Mouse (Mus musculus): Measurements from ENCODE around the gene Azi2.

Azi2 gene

DNA sequence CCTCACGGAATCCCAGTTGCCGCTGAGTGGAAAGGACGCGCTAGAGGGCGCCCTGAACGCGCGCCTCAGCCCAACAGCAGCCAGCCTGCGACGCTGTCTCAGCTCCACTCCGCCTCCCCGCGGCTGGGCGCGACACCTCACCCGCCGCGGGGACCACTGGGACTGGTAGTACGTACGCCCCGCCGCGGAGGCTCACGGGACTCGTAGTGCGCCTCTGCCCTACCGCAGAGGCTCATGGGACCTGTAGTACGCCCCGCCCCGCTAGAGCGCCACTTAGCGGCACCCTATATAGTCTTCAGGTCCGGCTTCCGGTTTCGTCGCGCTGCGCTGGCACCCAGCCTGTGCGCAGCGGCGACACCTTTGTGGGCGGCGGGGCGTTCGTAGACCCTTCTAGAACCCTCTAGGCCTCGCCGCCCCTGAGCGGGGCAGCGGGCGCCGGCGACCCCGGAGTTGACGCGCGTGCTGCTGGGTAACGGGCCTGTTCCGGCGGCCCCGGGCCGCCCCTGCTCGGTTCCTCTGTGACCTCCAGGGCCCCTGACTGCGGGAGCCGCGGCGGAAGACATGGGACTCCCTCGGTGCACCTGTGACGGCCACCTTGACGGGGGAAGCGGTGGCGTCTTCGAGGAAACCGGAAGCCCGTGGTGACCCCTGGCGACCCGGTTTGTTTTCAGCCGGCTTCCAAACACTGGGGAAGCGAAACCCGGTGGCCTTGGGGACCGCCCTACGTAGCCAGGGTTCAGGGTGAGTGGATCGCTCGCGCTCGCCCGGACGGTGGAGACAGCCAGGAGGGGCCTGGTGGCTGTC is at the start of gene Azi2:
TSS of gene Azi2 (plus strand) at position 282 of the 804 bp plus-strand sequence.
- peak; percentile 98 for DNase-seq (ENCODE audit: low read depth, low spot score)

DNA sequence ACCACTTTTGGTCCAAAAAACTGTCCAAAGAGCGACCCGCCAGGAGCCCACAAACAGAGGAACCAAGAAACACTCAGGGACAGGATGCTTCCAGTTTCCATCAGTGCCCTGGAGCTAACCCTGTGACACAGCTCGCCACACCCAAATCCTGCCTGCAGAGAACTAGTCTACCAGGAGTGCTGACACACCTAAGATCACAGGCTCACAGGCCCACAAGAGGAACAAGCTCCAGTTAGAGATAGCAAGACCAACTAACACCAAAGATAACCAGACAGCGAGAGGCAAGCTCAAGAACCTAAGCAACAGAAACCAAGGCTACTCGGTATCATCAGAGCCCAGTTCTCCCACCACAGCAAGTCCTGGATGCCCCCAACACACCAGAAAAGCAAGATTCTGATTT is 43.7 kb upstream of the Azi2 start:
- no peak for DNase-seq (ENCODE audit: low read depth, low spot score)

DNA sequence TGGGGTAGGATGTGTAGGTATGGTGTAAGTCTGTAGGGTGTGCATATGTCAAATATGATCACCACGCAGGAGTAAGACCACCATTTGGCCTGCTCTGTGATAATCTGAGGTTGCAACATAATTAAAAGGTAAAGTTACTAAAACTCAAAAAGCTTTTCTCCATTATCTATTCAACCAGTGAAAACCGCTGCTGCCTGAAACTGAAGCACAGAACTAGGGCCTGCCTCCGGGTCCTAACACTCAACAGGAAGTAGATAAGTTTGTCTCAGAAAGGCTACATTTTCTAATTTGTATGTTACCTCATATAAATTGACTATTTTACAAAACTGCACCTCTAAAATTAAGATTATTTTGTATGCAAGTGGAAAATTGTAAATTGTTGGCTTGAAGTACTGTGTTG is 38.8 kb upstream of the Azi2 start:
- no peak for DNase-seq (ENCODE audit: low read depth, low spot score)

DNA sequence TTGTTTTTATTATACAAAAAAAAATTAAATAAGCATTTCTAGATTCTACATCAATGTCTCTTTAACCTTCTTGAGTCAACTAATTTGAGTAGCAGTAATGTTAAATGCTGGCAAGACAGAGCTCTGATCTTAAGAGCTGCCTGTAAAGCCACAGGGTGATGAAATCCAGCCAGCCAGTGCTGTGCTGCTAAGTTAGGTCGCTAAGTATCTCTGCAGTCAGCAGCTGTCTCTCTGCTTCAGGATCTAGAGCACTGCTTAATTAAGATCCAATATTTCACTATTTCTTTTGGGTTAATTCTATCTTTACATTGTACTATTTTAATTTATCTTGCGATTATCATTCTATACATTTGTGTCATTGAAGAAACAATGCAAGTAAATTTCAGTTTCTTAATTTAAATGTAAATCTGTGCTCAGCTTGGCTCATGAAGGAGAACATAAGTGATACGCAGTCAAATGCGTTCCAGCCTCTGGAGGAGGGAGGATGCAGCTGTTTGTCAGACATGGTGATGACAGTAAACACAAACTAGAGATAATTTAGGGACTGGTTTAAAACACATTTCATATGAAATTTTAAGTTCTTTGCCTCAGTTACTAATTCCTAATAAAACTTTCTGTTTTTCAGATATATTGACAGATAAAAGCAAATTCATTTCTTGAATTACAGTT is 36.9 kb upstream of the Azi2 start:
- no peak for DNase-seq (ENCODE audit: low read depth, low spot score)

DNA sequence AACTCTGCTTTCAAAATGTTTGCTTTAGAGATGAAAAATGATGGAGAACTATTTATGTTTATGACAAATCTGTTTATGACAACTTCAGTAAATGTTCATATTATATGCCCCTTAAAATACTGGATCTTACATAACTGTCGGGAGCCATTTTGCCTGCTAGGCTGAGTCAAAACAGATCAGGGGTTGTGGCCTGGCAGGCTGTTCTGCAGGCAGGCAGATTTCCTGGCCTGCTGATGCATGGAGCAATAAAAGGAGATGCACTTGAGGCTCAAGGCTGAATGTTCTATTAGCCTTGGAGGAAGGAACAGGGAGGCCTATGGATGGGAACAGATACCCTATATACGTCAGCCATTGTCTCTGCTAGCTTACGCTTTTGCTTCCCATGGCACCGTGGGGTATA is 36.4 kb upstream of the Azi2 start:
- no peak for DNase-seq (ENCODE audit: low read depth, low spot score)

DNA sequence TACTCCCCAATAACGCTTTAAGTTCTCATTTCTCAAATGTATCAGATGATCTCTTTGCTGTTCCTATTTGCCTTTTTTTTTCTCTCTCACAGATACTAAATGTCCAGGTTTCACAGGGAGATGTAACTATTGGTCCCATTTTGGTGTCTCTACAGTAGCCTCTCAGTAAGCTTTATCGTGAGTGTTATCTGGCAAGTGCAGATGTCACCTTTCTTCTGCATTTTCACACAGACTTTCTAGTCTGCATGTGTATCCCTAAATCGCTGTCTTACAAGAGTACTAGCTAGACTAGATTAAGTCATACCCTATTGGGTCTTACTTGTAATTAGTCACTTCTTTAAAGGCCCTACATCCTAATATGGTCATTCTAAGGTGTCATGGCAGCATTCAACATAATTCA is 27.4 kb upstream of the Azi2 start:
- no peak for DNase-seq (ENCODE audit: low read depth, low spot score)

DNA sequence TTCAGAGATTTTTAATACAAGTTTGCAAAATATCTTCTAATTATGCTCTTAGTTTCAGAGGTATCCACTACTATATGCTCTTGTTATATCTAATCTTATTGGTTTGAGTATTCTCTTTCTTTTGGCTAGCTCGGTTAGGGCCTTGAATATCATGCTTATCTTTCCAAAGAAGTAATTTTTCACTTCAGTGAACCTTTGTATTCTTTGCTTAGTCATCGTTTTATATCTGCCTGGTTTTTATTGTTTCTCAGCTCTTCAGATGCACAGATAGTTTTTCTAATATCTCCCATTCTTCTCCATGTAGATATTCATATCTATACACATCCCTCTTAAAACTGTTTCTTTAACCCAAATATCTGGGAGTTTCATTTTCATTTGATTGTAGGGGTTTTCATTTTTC is 15.3 kb upstream of the Azi2 start:
- no peak for DNase-seq (ENCODE audit: low read depth, low spot score)

DNA sequence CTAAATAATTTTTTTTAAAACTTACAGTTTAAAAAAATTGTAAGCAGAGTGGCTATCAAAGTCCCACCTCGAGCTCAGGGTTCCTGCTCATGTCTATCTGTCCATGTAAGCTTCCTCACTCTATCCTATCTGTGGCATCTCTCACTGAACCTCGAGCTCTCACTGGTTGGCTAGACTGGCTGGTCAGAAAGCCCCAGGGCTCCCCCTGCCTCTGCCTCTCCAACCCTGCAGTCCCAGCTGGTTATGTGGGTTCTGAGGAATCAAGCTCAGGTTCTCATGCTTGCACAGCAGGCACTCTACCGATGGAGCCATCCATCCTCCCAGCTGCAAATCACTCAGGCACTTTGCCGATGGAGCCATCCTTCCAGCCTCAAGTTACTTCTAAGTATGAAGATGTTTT is 10.8 kb upstream of the Azi2 start:
- DNase-seq (ENCODE audit: low read depth, low spot score): peak; percentile 20

DNA sequence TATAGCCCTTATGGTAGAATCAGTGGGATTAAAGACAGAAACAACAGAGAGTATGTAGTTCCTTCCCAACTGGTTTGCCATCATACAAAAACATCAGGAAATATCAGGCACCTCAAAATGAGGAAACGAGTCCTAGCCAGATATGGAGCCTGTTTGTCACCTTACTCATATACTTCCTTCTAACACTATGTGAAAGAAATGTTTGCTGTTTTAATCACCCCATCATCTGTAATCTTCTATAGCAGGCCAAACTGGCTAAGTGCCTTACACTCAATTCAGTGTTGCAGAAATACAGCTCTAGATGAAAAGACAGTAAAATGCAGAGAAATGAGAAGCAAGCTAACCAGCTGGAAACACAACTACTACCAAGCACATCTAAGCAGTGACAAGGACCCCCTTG is 10.0 kb upstream of the Azi2 start:
- DNase-seq (ENCODE audit: low read depth, low spot score): no peak

DNA sequence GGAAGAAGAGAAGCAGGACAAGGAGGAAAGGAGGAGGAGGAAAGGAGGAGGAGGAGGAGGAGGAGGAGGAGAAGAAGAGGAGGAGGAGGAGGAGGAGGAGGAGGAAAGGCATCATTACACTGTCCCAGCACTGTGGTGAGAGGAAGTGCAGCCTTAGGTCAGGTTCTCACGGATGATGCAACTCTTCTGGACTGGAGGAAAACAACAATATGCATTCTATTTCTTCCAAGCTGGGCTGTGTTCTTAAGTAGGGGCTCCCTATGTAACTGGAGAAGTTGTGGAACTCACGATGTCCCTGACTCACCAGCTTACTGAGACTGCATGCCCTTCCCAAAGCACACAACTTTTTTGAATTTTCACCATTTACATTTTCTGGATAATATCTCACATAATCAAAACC is 8.6 kb upstream of the Azi2 start:
- DNase-seq (ENCODE audit: low read depth, low spot score): no peak

DNA sequence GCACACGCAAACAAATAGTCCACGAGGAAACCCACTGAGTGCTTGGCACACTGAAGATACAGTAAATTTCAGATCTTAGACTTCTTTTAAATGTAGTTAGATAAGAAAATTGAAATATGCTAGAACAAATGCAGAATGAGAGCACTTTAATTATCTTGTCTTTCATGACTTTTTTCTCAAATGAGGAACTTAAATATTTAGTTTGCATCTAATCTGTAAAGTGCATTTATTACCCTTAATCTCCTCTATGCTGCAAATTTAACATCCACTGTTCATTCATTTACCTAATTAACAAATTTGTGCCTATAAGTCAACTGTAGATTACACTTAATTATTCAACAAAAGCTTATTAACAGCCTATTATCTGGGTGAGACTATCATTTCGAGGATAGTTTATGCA is 5.3 kb upstream of the Azi2 start:
- no peak for DNase-seq (ENCODE audit: low read depth, low spot score)

DNA sequence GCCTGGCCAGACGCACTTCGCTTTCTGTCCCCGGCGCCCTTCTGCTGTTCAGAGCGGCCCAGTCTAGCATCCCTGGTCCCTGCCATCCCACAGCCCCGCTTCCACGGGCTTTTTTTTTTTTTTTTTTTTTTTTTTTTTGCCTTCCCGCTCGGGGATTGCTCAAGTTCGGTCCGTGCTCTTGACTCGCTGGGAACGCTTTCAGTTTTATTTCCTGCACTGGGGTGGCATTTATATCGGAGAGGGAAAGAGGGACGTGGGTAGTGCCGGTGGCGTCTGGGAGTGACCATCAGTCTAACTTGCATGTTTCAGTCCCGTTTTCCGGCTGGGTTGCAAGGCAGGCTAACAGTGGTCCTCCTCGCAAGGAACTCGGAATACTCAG is 712 bp downstream of the Azi2 start:
- peak; percentile 24 for DNase-seq (ENCODE audit: low read depth, low spot score)

DNA sequence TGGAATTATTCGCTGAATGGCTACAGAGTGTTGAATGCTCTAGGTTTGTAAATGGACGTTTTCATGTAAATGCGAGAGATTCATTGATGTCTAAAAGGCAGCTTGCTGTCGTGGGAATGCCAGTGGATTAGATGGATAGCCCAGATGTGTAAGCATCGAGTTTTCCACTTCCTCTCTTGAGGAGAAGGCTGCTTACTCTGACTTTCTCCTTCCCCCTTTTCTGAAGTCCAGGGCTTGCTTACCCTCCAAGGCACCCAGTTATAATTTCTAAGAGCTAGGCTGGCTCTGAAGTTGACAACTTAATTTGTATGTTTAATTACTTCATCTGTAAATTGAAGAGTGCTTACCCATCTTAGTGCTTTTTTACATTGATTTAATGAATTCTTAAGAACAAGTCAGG is 1.3 kb downstream of the Azi2 start:
- DNase-seq (ENCODE audit: low read depth, low spot score): peak; percentile 15

DNA sequence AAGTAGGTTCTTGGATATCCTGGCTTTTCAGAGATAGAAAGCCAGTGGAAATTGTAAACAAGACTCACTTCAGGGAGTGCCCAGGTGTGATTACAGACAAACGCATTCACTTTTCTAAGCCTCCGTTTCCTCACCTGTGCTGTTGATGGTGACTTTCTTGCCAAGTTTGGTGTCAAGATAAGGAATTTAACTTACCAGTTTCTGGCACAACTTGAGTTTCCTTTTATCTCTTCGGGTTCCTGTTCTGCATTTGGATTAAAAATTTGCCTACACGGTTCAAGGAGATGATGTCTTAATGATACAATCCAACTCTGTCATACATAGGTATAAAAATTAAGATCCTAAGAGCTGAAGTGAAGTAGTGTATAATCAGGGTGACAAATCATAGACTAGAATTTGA is 2.4 kb downstream of the Azi2 start:
- DNase-seq (ENCODE audit: low read depth, low spot score): no peak

DNA sequence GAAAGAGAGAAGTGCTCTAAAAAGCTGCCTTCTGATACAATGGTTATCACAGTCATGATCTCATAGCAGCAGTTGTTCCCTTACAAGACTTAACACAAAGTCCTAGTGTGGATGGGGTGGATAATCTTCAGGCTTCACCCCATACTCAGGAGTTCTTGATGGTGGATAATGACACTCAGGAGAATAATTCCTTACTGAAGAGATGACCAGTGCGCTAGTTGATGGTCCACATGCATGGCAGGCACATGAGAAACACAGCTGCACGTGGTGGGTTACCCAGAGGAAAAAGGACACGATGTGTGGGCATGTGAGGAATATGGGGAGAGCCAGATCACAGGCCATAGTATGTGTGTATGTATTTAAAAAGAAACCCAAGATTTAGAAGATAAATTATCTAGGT is 3.3 kb downstream of the Azi2 start:
- DNase-seq (ENCODE audit: low read depth, low spot score): no peak

DNA sequence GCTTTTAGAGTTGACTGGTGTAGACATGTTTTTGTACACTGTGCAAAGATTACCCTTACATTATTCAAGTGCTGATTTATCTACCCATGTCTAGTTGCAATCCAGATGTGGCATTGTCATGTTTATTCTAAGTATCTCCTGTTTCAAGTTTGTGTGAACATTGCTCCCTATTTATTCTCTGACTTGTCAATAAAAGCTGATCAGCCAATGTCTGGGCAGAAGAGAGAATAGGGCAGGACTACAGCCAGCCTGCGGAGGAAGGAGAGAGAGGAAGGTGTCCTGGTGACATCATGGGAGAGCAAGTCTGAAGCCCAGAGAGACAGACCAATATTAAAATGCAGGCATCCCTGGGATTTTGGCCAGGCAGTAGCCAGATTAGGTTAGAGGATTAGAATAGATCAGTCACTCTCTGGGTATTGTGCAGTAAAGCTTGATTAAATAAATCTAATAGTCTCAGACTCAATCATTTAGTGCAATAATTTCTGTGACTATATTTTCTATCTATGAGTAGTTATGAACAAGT is 4.8 kb downstream of the Azi2 start:
- DNase-seq (ENCODE audit: low read depth, low spot score): peak; percentile 12

DNA sequence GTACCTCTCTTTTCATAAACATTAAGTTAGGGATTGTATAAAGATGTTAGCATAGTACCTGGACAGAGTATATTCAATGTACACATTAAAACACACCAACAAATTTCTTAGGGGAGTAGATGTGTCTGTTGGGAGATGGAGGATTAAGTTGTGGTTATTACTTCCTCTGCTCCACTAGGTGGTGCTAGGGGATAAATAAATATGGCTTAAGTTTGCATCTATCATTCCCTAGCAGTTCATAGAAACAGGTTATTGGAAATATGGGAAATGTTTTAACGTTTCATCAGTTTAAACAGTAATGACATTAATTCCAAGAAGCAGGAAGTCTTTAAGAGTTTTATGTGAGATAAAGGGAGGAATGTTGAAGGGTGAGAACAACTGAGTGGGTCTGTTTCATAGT is 13.0 kb downstream of the Azi2 start:
- DNase-seq (ENCODE audit: low read depth, low spot score): peak; percentile 24

DNA sequence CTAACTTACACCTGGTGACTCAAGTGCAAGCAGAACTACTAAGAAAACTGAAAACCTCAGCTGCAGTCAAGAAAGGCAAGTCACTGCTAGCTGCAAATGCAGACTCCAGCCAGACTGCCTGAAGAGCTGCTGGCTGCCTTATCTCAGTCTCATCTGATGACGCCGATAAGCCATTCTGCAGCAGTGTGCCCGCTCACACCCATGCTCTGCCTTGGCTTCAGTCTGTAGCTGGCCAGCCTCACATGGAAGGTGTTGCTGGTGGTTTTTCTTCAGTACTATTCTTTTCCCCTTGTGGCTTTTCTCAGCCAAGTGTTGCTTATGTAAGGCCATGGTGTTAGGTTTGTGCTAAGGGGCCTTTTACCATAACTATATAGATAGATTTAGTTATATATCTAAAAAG is 18.8 kb downstream of the Azi2 start:
- DNase-seq (ENCODE audit: low read depth, low spot score): no peak

DNA sequence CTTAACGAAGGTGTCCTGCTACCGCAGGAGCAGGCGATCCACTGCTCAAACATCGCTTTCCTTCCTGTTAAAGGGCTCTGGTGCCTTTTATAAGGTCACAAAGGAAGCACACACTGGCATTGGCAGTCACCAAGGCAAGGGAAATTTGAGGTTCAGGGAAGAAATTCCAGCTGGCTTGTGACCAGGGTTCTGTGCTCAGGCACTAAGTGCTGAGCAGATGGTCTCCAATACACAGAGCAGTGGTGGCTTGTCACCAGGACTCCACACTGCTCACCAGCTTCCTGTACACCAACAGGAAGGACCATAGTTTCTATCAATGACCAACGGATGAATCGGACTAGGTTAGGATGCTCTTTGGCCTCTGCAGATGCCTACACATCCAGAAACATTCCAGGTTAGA is 30.1 kb downstream of the Azi2 start:
- DNase-seq (ENCODE audit: low read depth, low spot score): no peak

DNA sequence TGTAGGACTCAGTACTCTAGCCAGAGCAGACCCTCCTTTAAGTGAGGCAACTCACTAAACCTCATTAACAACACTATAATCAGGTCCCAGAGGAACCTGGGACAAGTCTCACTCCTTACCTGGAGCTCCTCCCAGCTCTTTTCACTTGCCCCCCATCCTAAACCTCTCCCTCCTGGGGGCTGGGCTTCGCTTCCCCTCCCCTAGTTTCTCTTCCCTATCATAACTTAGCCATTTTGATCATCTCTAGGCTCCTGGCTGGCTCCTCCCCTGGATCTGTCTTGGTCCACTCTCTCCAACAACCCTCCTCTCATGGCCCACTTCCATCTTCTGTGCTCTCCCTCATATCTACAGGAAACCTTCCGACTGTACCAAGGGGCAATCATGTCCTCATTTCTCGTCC is 31.0 kb downstream of the Azi2 start:
- no peak for DNase-seq (ENCODE audit: low read depth, low spot score)

DNA sequence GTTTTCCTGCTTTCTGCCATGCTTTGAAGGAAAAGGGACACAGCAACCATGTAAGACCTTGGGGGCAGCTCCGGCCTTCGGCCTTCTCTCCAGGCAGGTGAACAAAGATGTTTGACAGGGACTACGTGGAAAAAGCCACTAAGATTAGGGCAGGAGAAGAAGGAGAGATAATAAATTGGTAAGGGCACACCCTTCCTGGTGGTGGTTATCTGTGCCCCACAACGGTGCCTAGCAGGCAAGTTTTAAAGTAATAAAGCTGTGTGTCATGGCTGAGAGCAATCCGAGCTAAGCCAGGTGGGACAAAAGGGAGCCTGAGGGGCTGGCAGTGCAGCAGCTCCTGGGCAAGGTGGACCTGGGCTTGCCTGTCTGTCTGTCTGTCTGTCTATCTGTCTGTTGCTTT is 31.8 kb downstream of the Azi2 start:
- DNase-seq (ENCODE audit: low read depth, low spot score): no peak

DNA sequence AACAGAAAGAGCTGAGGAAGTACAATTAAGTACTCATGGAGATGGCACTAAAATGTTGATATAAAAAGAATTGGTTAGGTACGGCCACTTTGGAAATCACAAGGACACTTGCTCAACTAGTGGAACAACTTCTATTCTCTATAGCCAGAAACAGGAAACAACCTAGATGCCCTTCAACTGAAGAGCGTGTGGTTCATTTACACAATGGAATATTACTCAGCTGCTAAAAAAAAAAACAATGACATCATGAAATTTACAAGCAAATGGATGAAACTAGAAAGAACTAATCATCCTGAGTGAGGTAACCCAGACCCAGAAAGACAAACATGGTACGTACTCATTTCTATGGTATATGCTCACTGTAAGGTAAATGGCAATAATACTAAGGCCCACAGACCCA is 33.1 kb downstream of the Azi2 start:
- DNase-seq (ENCODE audit: low read depth, low spot score): no peak

All from ES-CJ7 (cell line).